Mouse (Mus musculus): ENCODE data around the gene Ch25h.

DNA sequence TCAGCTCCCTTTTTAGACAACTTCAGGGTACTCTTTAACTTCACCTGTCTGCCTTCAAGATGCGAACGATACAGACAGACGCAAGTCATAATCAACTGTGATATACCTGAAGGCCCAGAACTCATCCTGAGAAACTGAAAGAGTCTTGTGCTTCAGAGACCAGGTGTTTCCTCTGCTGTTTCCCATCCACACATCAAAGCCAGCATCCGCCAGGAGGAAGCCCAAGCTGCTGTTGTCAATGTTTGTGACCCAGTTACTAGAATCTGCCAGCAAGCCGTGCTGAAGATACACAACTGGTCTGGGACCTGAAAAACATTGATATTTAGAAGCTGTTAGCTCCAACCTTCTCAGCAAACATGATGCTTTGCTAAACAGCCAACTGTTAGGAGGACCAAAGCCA lies 35.8 kb upstream of the Ch25h start:
- TF ChIP-seq CTCF (conservative IDR thresholded peaks at IDR 0.05; ENCODE audit: low read length) = no peak
- no peak for TF ChIP-seq POU5F1 (IDR thresholded peaks at IDR 0.05; ENCODE audit: borderline replicate concordance, low read length)
- no peak for TF ChIP-seq NANOG (IDR thresholded peaks at IDR 0.05; ENCODE audit: borderline replicate concordance, low read length)

Measured in E14TG2a.4 (cell line).